Comparison of ENCODE assay signal across 16 mouse cellular contexts in genomic region chr2:156918562-156918961, GRCm38 (mm10). TPM values are rescaled to one million over a fixed set of nuclear protein-coding genes. Genes with fewer than 3 reads are reported as not detected.
DNase-seq lines count a peak whose midpoint lies in the region; ATAC-seq lines count a peak whose summit lies in the region.
"Had no signal": no experiment of that assay in that cellular context is flagged by ENCODE, and none has a peak within 500 bp of the region (broad histone marks: within the 10 kb centered on the region; RNA-seq: fewer than 3 reads in every experiment).

No protein-coding gene starts in this region.

- no peak overlapping the region for H3K4me2 ChIP-seq in embryonic facial prominence, embryonic 14.5 days (ENCODE audit: low read depth, low read length)
- H3K4me2 ChIP-seq in midbrain, embryonic 14.5 days (ENCODE audit: low read length): no peak overlapping the region
- H3K4me2 ChIP-seq: limb, embryonic 13.5 days; midbrain, embryonic 11.5 days; neural tube, embryonic 12.5 days; stomach, embryonic 15.5 days had no signal

- H3K9ac ChIP-seq in embryonic facial prominence, embryonic 14.5 days (ENCODE audit: low read depth, low read length): no peak overlapping the region
- no peak overlapping the region for H3K9ac ChIP-seq in midbrain, embryonic 14.5 days (replicated peaks; ENCODE audit: low read length)
- H3K9ac ChIP-seq: forebrain, postnatal 0 days; limb, embryonic 13.5 days; neural tube, embryonic 12.5 days; stomach, embryonic 15.5 days had no signal

- H3K36me3 ChIP-seq in embryonic facial prominence, embryonic 14.5 days (ENCODE audit: control insufficient read depth, insufficient read depth, low read length): no peaks in the 10 kb centered on the region
- no peaks in the 10 kb centered on the region for H3K36me3 ChIP-seq in embryonic facial prominence, embryonic 10.5 days (replicated peaks)
- H3K36me3 ChIP-seq in splenic B cell, adult 2 months (ENCODE audit: control insufficient read depth, insufficient read depth, low read length, poor library complexity, severe bottlenecking): no peaks in the 10 kb centered on the region
- H3K36me3 ChIP-seq in midbrain, embryonic 14.5 days (ENCODE audit: control insufficient read depth, insufficient read depth, low read length): no peaks in the 10 kb centered on the region
- H3K36me3 ChIP-seq: limb, embryonic 13.5 days; neural tube, embryonic 12.5 days; stomach, embryonic 15.5 days had no signal

- no peak overlapping the region for H3K4me3 ChIP-seq in embryonic facial prominence, embryonic 14.5 days (ENCODE audit: low read depth, low read length)
- H3K4me3 ChIP-seq in embryonic facial prominence, embryonic 10.5 days: no peak overlapping the region
- H3K4me3 ChIP-seq in midbrain, embryonic 14.5 days (replicated peaks; ENCODE audit: low read depth, low read length): no peak overlapping the region
- H3K4me3 ChIP-seq: limb, embryonic 13.5 days; neural tube, embryonic 12.5 days; stomach, embryonic 15.5 days had no signal

- no peak overlapping the region for H3K27ac ChIP-seq in embryonic facial prominence, embryonic 14.5 days (replicated peaks; ENCODE audit: low read depth, low read length)
- H3K27ac ChIP-seq in embryonic facial prominence, embryonic 10.5 days (replicated peaks): no peak overlapping the region
- H3K27ac ChIP-seq in midbrain, embryonic 14.5 days (replicated peaks; ENCODE audit: low read depth, low read length): no peak overlapping the region
- H3K27ac ChIP-seq: hindbrain, postnatal 0 days; limb, embryonic 13.5 days; neural tube, embryonic 12.5 days; stomach, embryonic 15.5 days had no signal

- H3K9me3 ChIP-seq in embryonic facial prominence, embryonic 14.5 days (ENCODE audit: control insufficient read depth, low read length): no peaks in the 10 kb centered on the region
- H3K9me3 ChIP-seq in embryonic facial prominence, embryonic 10.5 days: no peaks in the 10 kb centered on the region
- H3K9me3 ChIP-seq in midbrain, embryonic 14.5 days (ENCODE audit: control insufficient read depth, low read length): no peaks in the 10 kb centered on the region
- H3K9me3 ChIP-seq: limb, embryonic 13.5 days; neural tube, embryonic 12.5 days; stomach, embryonic 15.5 days had no signal

- no peaks in the 10 kb centered on the region for H3K4me1 ChIP-seq in embryonic facial prominence, embryonic 14.5 days (ENCODE audit: control insufficient read depth, insufficient read depth, low read length)
- H3K4me1 ChIP-seq in embryonic facial prominence, embryonic 10.5 days: no peaks in the 10 kb centered on the region
- no peaks in the 10 kb centered on the region for H3K4me1 ChIP-seq in midbrain, embryonic 14.5 days (ENCODE audit: control insufficient read depth, insufficient read depth, low read length)
- H3K4me1 ChIP-seq: limb, embryonic 13.5 days; neural tube, embryonic 12.5 days; stomach, embryonic 15.5 days had no signal

- no peak for ATAC-seq in embryonic facial prominence, embryonic 14.5 days (ENCODE audit: low read depth)
- peak; percentile 99 for ATAC-seq in granulocyte monocyte progenitor cell, adult 5-6 weeks (replicated peaks; ENCODE audit: poor library complexity, severe bottlenecking)
- no peak for ATAC-seq in midbrain, embryonic 14.5 days (ENCODE audit: low FRiP score, low TSS enrichment)
- ATAC-seq: forebrain, postnatal 0 days; hindbrain, postnatal 0 days had no signal

- H3K27me3 ChIP-seq in embryonic facial prominence, embryonic 14.5 days (replicated peaks; ENCODE audit: control insufficient read depth, insufficient read depth, low read length): no peaks in the 10 kb centered on the region
- H3K27me3 ChIP-seq in embryonic facial prominence, embryonic 10.5 days (replicated peaks; ENCODE audit: low read depth, poor library complexity, severe bottlenecking): no peaks in the 10 kb centered on the region
- H3K27me3 ChIP-seq in splenic B cell, adult 2 months (ENCODE audit: control insufficient read depth, insufficient read depth, low read length, poor library complexity, severe bottlenecking): no peaks in the 10 kb centered on the region
- H3K27me3 ChIP-seq in midbrain, embryonic 14.5 days (ENCODE audit: control insufficient read depth, insufficient read depth, low read length): no peaks in the 10 kb centered on the region
- H3K27me3 ChIP-seq: limb, embryonic 13.5 days; neural tube, embryonic 12.5 days; stomach, embryonic 15.5 days had no signal

- 54% methylated on average over 4 of the region's 4 CpGs for WGBS in embryonic facial prominence, embryonic 14.5 days
- 71% methylated on average over 4 of the region's 4 CpGs for WGBS in embryonic facial prominence, embryonic 10.5 days
- 69% methylated on average over 4 of the region's 4 CpGs for WGBS in midbrain, embryonic 14.5 days

- peak; percentile 43 for DNase-seq in embryonic facial prominence, embryonic 14.5 days (ENCODE audit: low spot score)
- DNase-seq in embryonic facial prominence, embryonic 10.5 days (ENCODE audit: low spot score): no peak
- DNase-seq in CD4-positive helper T cell, adult 2 months (ENCODE audit: low read depth, low spot score): peak; percentile 56
- DNase-seq in splenic B cell, adult 2 months (ENCODE audit: low read depth, low spot score): peak; percentile 55
- DNase-seq in midbrain, embryonic 14.5 days: no peak
- no peak for DNase-seq in kidney, postnatal 25 days
- DNase-seq in retina, embryonic 14.5 days (ENCODE audit: low spot score): no peak
- DNase-seq: adrenal gland, adult 2 months; forebrain, postnatal 0 days; gastrocnemius, postnatal 36 days had no signal

RNA-seq across cellular contexts. Expression of gene Sla2, which starts 31.6 kb away (rescaled TPM):
- polyA plus RNA-seq in embryonic facial prominence, embryonic 14.5 days (2014; fragmentation: Nextera tagmentation; extraction: Ambion mirVana): 0.29 and 0.45 TPM in 2 replicates
- polyA plus RNA-seq in embryonic facial prominence, embryonic 10.5 days (2016; fragmentation: Nextera tagmentation; extraction: Ambion mirVana): 0.29 and 0.49 TPM in 2 replicates
- total RNA-seq in granulocyte monocyte progenitor cell, adult 5-6 weeks (2014; fragmentation: Nextera tagmentation): not detected in 2 replicates
- total RNA-seq in granulocyte monocyte progenitor cell, adult 5-6 weeks (2017): 1.1 and 1.2 TPM in 2 replicates
- 0.22 TPM in 1 of 2 replicates, not detected in the other for polyA plus RNA-seq in midbrain, embryonic 14.5 days (2014; fragmentation: Nextera tagmentation; extraction: Ambion mirVana)
- total RNA-seq: adrenal gland, adult 2 months; forebrain, postnatal 0 days; hindbrain, postnatal 0 days had no signal

RNA-seq across cellular contexts. Expression of gene Rab5if, which starts 55.6 kb away (rescaled TPM):
- 172 and 181 TPM in 2 replicates for polyA plus RNA-seq in embryonic facial prominence, embryonic 14.5 days (2014; fragmentation: Nextera tagmentation; extraction: Ambion mirVana)
- 174 and 187 TPM in 2 replicates for polyA plus RNA-seq in embryonic facial prominence, embryonic 10.5 days (2016; fragmentation: Nextera tagmentation; extraction: Ambion mirVana)
- 308 and 310 TPM in 2 replicates for total RNA-seq in granulocyte monocyte progenitor cell, adult 5-6 weeks (2014; fragmentation: Nextera tagmentation)
- 250 and 257 TPM in 2 replicates for total RNA-seq in granulocyte monocyte progenitor cell, adult 5-6 weeks (2017)
- 169 and 171 TPM in 2 replicates for polyA plus RNA-seq in midbrain, embryonic 14.5 days (2014; fragmentation: Nextera tagmentation; extraction: Ambion mirVana)

Comparison
In these comparisons a context has a peak if more than half of its experiments do, and no peak if none do; other contexts are left out.
1. DNase-seq: peak in embryonic facial prominence, embryonic 14.5 days (single experiment), CD4-positive helper T cell, adult 2 months (single experiment) and splenic B cell, adult 2 months (single experiment); none in embryonic facial prominence, embryonic 10.5 days (single experiment), midbrain, embryonic 14.5 days (single experiment), kidney, postnatal 25 days (0 of 2) and retina, embryonic 14.5 days (single experiment).